Mouse (Mus musculus) embryonic facial prominence, embryonic 10.5 days (tissue): ENCODE results near the gene Pih1d1. TPM values are rescaled to one million over a fixed set of nuclear protein-coding genes. Genes with fewer than 3 reads are reported as not detected.

Experiments used
- DNase-seq: peaks from one replicate; pipeline ENCODE4 v3.0.0-alpha.2; 2017; ENCODE audit warnings: low spot score
- H3K27ac ChIP-seq: fragments of 300-500 bp; sonication (generic); replicated peaks from 2 replicates; pipeline ENCODE4 v1.5.1; 2016; ENCODE audit warnings: mild to moderate bottlenecking
- H3K27me3 ChIP-seq: fragments of 300-500 bp; sonication (generic); replicated peaks from 2 replicates; pipeline ENCODE4 v1.6.1; 2016; ENCODE audit warnings: low read depth, mild to moderate bottlenecking; ENCODE audit not compliant: poor library complexity, severe bottlenecking
- H3K36me3 ChIP-seq: fragments of 300-500 bp; sonication (generic); replicated peaks from 2 replicates; pipeline ENCODE4 v1.6.1; 2016; ENCODE audit warnings: mild to moderate bottlenecking, moderate library complexity
- H3K4me1 ChIP-seq: fragments of 300-500 bp; sonication (generic); 2 replicates; pipeline ENCODE4 v1.6.1; 2016
- H3K4me3 ChIP-seq: fragments of 300-500 bp; sonication (generic); 2 replicates; pipeline ENCODE4 v1.5.1; 2016; ENCODE audit warnings: mild to moderate bottlenecking, moderate library complexity
- H3K9me3 ChIP-seq: fragments of 300-500 bp; sonication (generic); 2 replicates; pipeline ENCODE4 v1.6.1; 2016; ENCODE audit warnings: mild to moderate bottlenecking
- WGBS: fragments of 180-500 bp; shearing (Covaris S2); methylation state at CpG from one replicate; pipeline ENCODE4 v1.1.7; 2016; 5-methylcytosine and 5-hydroxymethylcytosine counted together
- polyA plus RNA-seq: library from polyadenylated mRNA; unstranded; fragments of >200 nt; fragmentation: Nextera tagmentation; extraction: Ambion mirVana; gene quantifications from 2 replicates; pipeline ENCODE4 v1.2.1, GENCODE M21; 2016

The Pih1d1 gene
- polyA plus RNA-seq, 1 experiment from 2014 or later: 99.6 TPM

- no peaks in the 10 kb centered on the region for H3K9me3 ChIP-seq
These were observed 40.0 kb downstream of the Pih1d1 start for GRCm38 (mm10) chr7:45193871-45194785.

DNA sequence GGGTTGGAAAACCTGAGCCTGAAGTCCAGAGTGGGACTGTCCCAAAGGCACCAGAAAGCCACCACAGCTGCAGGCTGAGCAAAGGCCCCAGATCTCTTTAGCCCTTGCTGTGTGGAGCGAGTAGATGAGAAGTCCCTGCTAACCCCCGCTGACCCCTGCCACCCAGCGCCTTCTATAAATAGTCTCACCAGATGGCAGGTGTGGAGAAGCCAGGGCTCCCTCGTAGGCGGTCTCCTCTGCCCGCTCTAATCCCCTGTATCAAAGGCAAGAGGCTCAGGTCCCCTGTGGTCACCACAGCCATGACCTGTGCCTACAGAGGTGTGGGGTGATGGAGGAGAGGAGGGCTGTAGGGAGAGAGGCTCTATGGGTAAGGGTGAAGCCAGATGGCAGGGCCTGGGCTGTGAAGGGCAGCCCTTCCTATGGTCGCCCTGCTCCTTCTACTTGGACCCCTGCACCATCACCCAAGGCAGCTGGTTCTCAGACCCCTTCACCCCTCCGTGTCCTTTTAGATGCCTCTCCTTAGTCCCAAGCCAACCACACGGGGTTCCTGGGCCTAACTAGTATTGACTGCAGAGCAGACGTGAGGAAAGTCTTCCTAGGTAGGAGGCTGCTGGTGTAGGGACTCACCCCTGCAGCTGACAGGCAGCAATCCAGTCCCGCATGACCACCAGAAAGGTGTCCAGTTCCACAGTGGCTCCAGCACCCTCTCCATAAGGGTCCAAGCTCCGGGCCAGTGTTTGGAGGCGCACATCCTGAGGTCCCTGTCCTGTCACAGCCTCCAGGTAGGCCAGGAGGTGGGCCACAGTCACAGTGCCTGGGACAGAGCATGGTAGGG is 41.5 kb downstream of the Pih1d1 start:
- Histone ChIP-seq H3K4me1 (peaks cover 48% of the 10 kb centered on the region), H3K36me3 (no peaks in the 10 kb centered on the region), H3K4me3 (no peak overlapping the region), H3K27ac (0 out of 2 replicates have a peak overlapping the region, but pooled peaks have one; percentile 20), H3K27me3 (peaks cover 54% of the 10 kb centered on the region), H3K9me3 (no peaks in the 10 kb centered on the region)
- no peak for DNase-seq
- WGBS: 54% methylated on average over 13 of the region's 13 CpGs

More at GRCm38 (mm10) chr7:45193871-45194785, 40.0 kb downstream of the Pih1d1 start:
- 72% methylated on average over 17 of the region's 17 CpGs for WGBS
- peaks cover 48% of the 10 kb centered on the region for H3K4me1 ChIP-seq
- H3K4me3 ChIP-seq: no peak overlapping the region
- DNase-seq: no peak
- H3K36me3 ChIP-seq: no peaks in the 10 kb centered on the region
- H3K27ac ChIP-seq: 0 out of 2 replicates have a peak overlapping the region, but pooled peaks have one; percentile 7
- peaks cover 58% of the 10 kb centered on the region for H3K27me3 ChIP-seq

DNA sequence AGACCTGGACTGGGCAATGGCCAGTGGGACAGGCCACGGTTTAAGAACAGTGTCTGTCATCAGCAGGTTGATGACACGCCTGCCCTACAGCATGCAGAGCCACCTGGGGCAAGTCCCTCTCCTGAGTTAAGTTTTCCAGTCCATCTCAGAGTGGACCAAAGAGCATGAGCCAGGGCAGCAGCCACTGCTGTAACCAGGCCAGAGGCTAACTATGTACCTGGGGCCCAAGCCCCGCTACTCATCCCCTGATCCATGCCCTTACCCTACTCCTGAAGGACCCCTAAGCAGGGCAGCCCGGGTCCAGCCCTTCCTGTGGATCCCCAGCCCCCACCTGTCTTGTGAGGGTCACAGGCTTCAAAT is 42.1 kb downstream of the Pih1d1 start:
- Histone ChIP-seq H3K27me3 (peaks cover 51% of the 10 kb centered on the region), H3K4me1 (peaks cover 46% of the 10 kb centered on the region), H3K4me3 (no peak overlapping the region), H3K27ac (0 out of 2 replicates have a peak overlapping the region, but pooled peaks have one; percentile 20), H3K36me3 (no peaks in the 10 kb centered on the region), H3K9me3 (no peaks in the 10 kb centered on the region)
- no peak for DNase-seq
- WGBS: 83% methylated on average over 4 of the region's 4 CpGs

GRCm38 (mm10) chr7:45196994-45197393 is 42.9 kb downstream of the Pih1d1 start:
- H3K4me3 ChIP-seq: no peak overlapping the region
- 70% methylated on average over 5 of the region's 5 CpGs for WGBS
- no peak overlapping the region for H3K27ac ChIP-seq
- H3K9me3 ChIP-seq: no peaks in the 10 kb centered on the region
- peaks cover 51% of the 10 kb centered on the region for H3K27me3 ChIP-seq
- peaks cover 38% of the 10 kb centered on the region for H3K4me1 ChIP-seq
- DNase-seq: no peak
- no peaks in the 10 kb centered on the region for H3K36me3 ChIP-seq

GRCm38 (mm10) chr7:45198435-45198834 is 44.3 kb downstream of the Pih1d1 start:
- H3K27ac ChIP-seq: peak overlapping the region; percentile 7; the same call in 1 of the 2 replicates
- peaks cover 59% of the 10 kb centered on the region for H3K27me3 ChIP-seq

GRCm38 (mm10) chr7:45198961-45199360 is 44.9 kb downstream of the Pih1d1 start:
- Histone ChIP-seq H3K4me1 (peaks cover 27% of the 10 kb centered on the region), H3K9me3 (no peaks in the 10 kb centered on the region), H3K4me3 (no peak overlapping the region), H3K27ac (no peak overlapping the region), H3K36me3 (no peaks in the 10 kb centered on the region), H3K27me3 (peaks cover 57% of the 10 kb centered on the region)
- DNase-seq: no peak
- WGBS: 81% methylated on average over 11 of the region's 11 CpGs

More at GRCm38 (mm10) chr7:45198435-45198834, 44.3 kb downstream of the Pih1d1 start:
- peak; percentile 79 for DNase-seq
- no peak overlapping the region for H3K4me3 ChIP-seq
- H3K36me3 ChIP-seq: no peaks in the 10 kb centered on the region
- H3K4me1 ChIP-seq: peaks cover 27% of the 10 kb centered on the region
- H3K9me3 ChIP-seq: no peaks in the 10 kb centered on the region
- 12% methylated on average over 5 of the region's 5 CpGs for WGBS

- Histone ChIP-seq H3K9me3 (no peaks in the 10 kb centered on the region), H3K27ac (no peak overlapping the region), H3K4me1 (peaks cover 15% of the 10 kb centered on the region), H3K36me3 (no peaks in the 10 kb centered on the region), H3K27me3 (peaks cover 36% of the 10 kb centered on the region), H3K4me3 (no peak overlapping the region)
- DNase-seq: no peak
- WGBS: 59% methylated on average over 10 of the region's 10 CpGs
These were observed 48.6 kb downstream of the Pih1d1 start for GRCm38 (mm10) chr7:45202654-45203053.

DNA sequence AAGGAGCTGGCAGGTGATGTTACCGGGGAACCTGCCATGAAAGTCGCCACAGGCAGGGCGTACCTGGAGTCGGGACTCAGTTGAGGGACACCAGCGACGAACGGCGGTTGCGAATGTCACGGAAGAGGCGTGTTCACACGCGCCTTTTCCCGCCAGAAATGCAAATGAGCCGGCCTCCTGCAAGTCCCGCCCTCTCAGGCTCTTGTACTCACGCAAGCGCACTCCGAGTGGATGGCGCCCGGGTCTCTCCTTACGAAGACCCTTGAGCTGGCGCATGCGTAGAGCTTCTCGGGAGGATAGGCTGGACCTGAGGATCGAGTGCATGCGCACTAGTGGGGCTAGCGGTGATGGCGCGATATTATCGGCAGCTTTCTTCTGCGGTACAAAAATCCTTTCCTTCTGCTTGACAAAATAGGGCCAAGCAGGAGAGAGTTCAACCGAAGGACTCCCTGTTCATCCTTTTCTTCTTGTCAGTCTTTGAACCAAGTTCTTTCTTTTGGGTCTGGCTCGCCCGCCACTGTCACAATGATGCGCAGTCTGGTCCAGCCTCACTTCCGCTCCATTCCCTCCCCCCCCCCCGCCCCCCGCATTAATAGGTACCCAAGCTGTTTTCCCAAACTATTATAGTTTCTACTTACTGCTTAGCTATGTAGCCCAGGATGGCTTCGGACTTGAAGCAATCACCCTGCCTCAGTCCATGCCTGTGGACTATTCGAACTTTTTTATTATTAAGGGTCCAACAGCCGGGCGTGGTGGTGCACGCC is 50.5 kb downstream of the Pih1d1 start, which contains the start of gene Ccdc155:
TSS of gene Ccdc155 (minus strand) at position 513 of the 764 bp plus-strand sequence.
- DNase-seq: peak; percentile 99
- WGBS: 9% methylated on average over 44 of the region's 44 CpGs
- Histone ChIP-seq H3K9me3 (no peaks in the 10 kb centered on the region), H3K4me1 (peaks cover 8% of the 10 kb centered on the region), H3K4me3 (peak within 1 kb of the TSS; percentile 61), H3K36me3 (no peaks in the 10 kb centered on the region), H3K27me3 (peaks cover 41% of the 10 kb centered on the region), H3K27ac (peak within 1 kb of the TSS; percentile 87)

- peaks cover 16% of the 10 kb centered on the region for H3K4me1 ChIP-seq
- 80% methylated on average over 6 of the region's 6 CpGs for WGBS
- H3K27ac ChIP-seq: no peak overlapping the region
- no peaks in the 10 kb centered on the region for H3K36me3 ChIP-seq
- no peaks in the 10 kb centered on the region for H3K9me3 ChIP-seq
- no peak for DNase-seq
- H3K4me3 ChIP-seq: no peak overlapping the region
- peaks cover 52% of the 10 kb centered on the region for H3K27me3 ChIP-seq
These were observed 54.2 kb downstream of the Pih1d1 start for GRCm38 (mm10) chr7:45208260-45208659.
